Mouse (Mus musculus) CH12.LX (cell line): Measurements from ENCODE around the gene Adamtsl1.

Experiments used
- CTCF ChIP-seq, 2 experiments: IDR thresholded peaks in 1 of 2; conservative IDR thresholded peaks in 1 of 2; 2 replicates each; pipeline ENCODE4 v1.5.1; 2011 to 2012; ENCODE audit warnings: low read depth in 2 of 2, low read length in 2 of 2, improper control_type of control experiment in 1 of 2, inconsistent platforms in 1 of 2, mild to moderate bottlenecking in 1 of 2, moderate library complexity in 1 of 2
- NRF1 ChIP-seq: IDR thresholded peaks from 2 replicates; pipeline ENCODE4 v1.6.1; 2014; ENCODE audit warnings: low read depth, mild to moderate bottlenecking, inconsistent platforms, low read length, improper control_type of control experiment, moderate library complexity

DNA sequence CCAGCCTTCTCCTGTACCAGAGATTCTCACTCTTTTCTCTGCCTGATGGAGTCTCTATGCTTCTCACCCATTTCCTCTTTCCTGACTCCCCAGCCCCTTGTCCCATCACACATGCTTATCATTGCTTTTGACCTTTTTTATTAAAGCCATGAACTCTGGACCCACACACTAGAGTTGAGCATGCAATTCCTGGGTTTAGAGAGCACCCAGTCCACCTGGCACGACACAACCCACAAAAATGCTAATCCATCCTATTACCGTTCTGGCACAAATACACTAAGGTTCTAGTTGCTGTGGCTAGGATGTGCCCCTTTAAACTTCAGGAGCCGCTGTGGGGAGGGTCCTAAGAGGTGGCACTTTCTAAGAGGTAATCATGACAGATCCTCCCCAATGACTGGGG, 921.7 kb downstream of the Adamtsl1 start:
- TF ChIP-seq CTCF (conservative IDR thresholded peaks at IDR 0.05 in 1 of 2, IDR thresholded peaks at IDR 0.05 in 1 of 2; ENCODE audit: low read depth in 2 of 2, low read length in 2 of 2) (no peak), NRF1 (no peak)
